Mouse (Mus musculus): ENCODE measurements at regions not wholly inside any gene's neighbourhood (a gene's known extent, or its start where the extent isn't known, plus 50 kb on each side); places are given as distances from the start of the nearest gene placed in this dataset.

- DNase-seq (ENCODE audit: extremely low spot score, low spot score): no peak
- H3K4me3 ChIP-seq: no peak overlapping the region
- H3K9me3 ChIP-seq: no peaks in the 10 kb centered on the region
- H3K27ac ChIP-seq: no peak overlapping the region
- H3K4me1 ChIP-seq: peaks cover 5% of the 10 kb centered on the region; the same call in 1 of the 2 replicates
- no peaks in the 10 kb centered on the region for H3K36me3 ChIP-seq (replicated peaks)
- H3K27me3 ChIP-seq (ENCODE audit: poor library complexity, severe bottlenecking): no peaks in the 10 kb centered on the region
- WGBS: 91% methylated on average over 4 of the region's 4 CpGs
Measured at GRCm38 (mm10) chr14:87300838-87301237, 115.6 kb upstream of the Tdrd3 start.

GRCm38 (mm10) chr14:87301564-87301963 lies 114.9 kb upstream of the Tdrd3 start:
- no peak for DNase-seq (ENCODE audit: extremely low spot score, low spot score)

GRCm38 (mm10) chr14:87305481-87305880 lies 111.0 kb upstream of the Tdrd3 start:
- no peaks in the 10 kb centered on the region for H3K4me1 ChIP-seq
- WGBS: 89% methylated on average over 2 of the region's 2 CpGs
- no peak for DNase-seq (ENCODE audit: extremely low spot score, low spot score)
- no peaks in the 10 kb centered on the region for H3K36me3 ChIP-seq (replicated peaks)
- no peaks in the 10 kb centered on the region for H3K27me3 ChIP-seq (ENCODE audit: poor library complexity, severe bottlenecking)
- H3K27ac ChIP-seq: no peak overlapping the region
- no peak overlapping the region for H3K4me3 ChIP-seq
- H3K9me3 ChIP-seq: no peaks in the 10 kb centered on the region

More at GRCm38 (mm10) chr14:87301564-87301963, 114.9 kb upstream of the Tdrd3 start:
- Histone ChIP-seq H3K4me3 (no peak overlapping the region), H3K27ac (no peak overlapping the region), H3K27me3 (ENCODE audit: poor library complexity, severe bottlenecking) (no peaks in the 10 kb centered on the region), H3K36me3 (replicated peaks) (no peaks in the 10 kb centered on the region), H3K4me1 (peaks cover 5% of the 10 kb centered on the region; the same call in 1 of the 2 replicates), H3K9me3 (no peaks in the 10 kb centered on the region)
- 80% methylated on average over 5 of the region's 5 CpGs for WGBS

- no peak for DNase-seq (ENCODE audit: extremely low spot score, low spot score)
- H3K4me1 ChIP-seq: no peaks in the 10 kb centered on the region
Measured at GRCm38 (mm10) chr14:87306011-87306410, 110.4 kb upstream of the Tdrd3 start.

GRCm38 (mm10) chr14:87308016-87308415 lies 108.4 kb upstream of the Tdrd3 start:
- WGBS: 81% methylated on average over 7 of the region's 7 CpGs
- no peaks in the 10 kb centered on the region for H3K36me3 ChIP-seq (replicated peaks)
- no peaks in the 10 kb centered on the region for H3K4me1 ChIP-seq
- H3K9me3 ChIP-seq: no peaks in the 10 kb centered on the region
- no peak overlapping the region for H3K4me3 ChIP-seq
- DNase-seq (ENCODE audit: extremely low spot score, low spot score): no peak
- H3K27ac ChIP-seq: no peak overlapping the region
- no peaks in the 10 kb centered on the region for H3K27me3 ChIP-seq (ENCODE audit: poor library complexity, severe bottlenecking)

More at GRCm38 (mm10) chr14:87306011-87306410, 110.4 kb upstream of the Tdrd3 start:
- no peak overlapping the region for H3K27ac ChIP-seq
- H3K4me3 ChIP-seq: no peak overlapping the region
- 76% methylated on average over 7 of the region's 7 CpGs for WGBS
- no peaks in the 10 kb centered on the region for H3K27me3 ChIP-seq (ENCODE audit: poor library complexity, severe bottlenecking)
- no peaks in the 10 kb centered on the region for H3K9me3 ChIP-seq
- H3K36me3 ChIP-seq (replicated peaks): no peaks in the 10 kb centered on the region

- no peaks in the 10 kb centered on the region for H3K9me3 ChIP-seq
- WGBS: 92% methylated on average over 5 of the region's 5 CpGs
- H3K27me3 ChIP-seq (ENCODE audit: poor library complexity, severe bottlenecking): no peaks in the 10 kb centered on the region
- H3K36me3 ChIP-seq (replicated peaks): no peaks in the 10 kb centered on the region
- H3K27ac ChIP-seq: no peak overlapping the region
- no peak for DNase-seq (ENCODE audit: extremely low spot score, low spot score)
- H3K4me3 ChIP-seq: no peak overlapping the region
- no peaks in the 10 kb centered on the region for H3K4me1 ChIP-seq
Measured at GRCm38 (mm10) chr14:87312318-87312717, 104.1 kb upstream of the Tdrd3 start.

GRCm38 (mm10) chr14:87314999-87315732 lies 101.3 kb upstream of the Tdrd3 start:
- DNase-seq (ENCODE audit: extremely low spot score, low spot score): peak; percentile 44
- no peaks in the 10 kb centered on the region for H3K36me3 ChIP-seq (replicated peaks)
- H3K4me1 ChIP-seq: no peaks in the 10 kb centered on the region
- H3K27ac ChIP-seq: no peak overlapping the region
- WGBS: 30% methylated on average over 6 of the region's 6 CpGs
- no peaks in the 10 kb centered on the region for H3K9me3 ChIP-seq
- H3K27me3 ChIP-seq (ENCODE audit: poor library complexity, severe bottlenecking): no peaks in the 10 kb centered on the region
- no peak overlapping the region for H3K4me3 ChIP-seq

GRCm38 (mm10) chr14:87327841-87328240 lies 88.6 kb upstream of the Tdrd3 start:
- no peak for DNase-seq (ENCODE audit: extremely low spot score, low spot score)
- H3K36me3 ChIP-seq (replicated peaks): no peaks in the 10 kb centered on the region
- 43% methylated on average over 1 of the region's 1 CpGs for WGBS
- no peaks in the 10 kb centered on the region for H3K27me3 ChIP-seq (ENCODE audit: poor library complexity, severe bottlenecking)
- H3K27ac ChIP-seq: no peak overlapping the region
- peaks cover 12% of the 10 kb centered on the region; the same call in 1 of the 2 replicates for H3K4me1 ChIP-seq
- no peaks in the 10 kb centered on the region for H3K9me3 ChIP-seq
- no peak overlapping the region for H3K4me3 ChIP-seq

GRCm38 (mm10) chr14:87337950-87338526 lies 78.4 kb upstream of the Tdrd3 start:
- no peak for DNase-seq (ENCODE audit: extremely low spot score, low spot score)
- Histone ChIP-seq H3K4me1 (no peaks in the 10 kb centered on the region), H3K36me3 (replicated peaks) (no peaks in the 10 kb centered on the region), H3K27ac (no peak overlapping the region), H3K9me3 (no peaks in the 10 kb centered on the region), H3K27me3 (ENCODE audit: poor library complexity, severe bottlenecking) (no peaks in the 10 kb centered on the region), H3K4me3 (no peak overlapping the region)
- 89% methylated on average over 8 of the region's 8 CpGs for WGBS

GRCm38 (mm10) chr14:87344540-87344939 lies 71.9 kb upstream of the Tdrd3 start:
- H3K4me1 ChIP-seq: no peaks in the 10 kb centered on the region
- H3K4me3 ChIP-seq: no peak overlapping the region
- H3K36me3 ChIP-seq (replicated peaks): no peaks in the 10 kb centered on the region
- 89% methylated on average over 1 of the region's 1 CpGs for WGBS
- H3K9me3 ChIP-seq: no peaks in the 10 kb centered on the region
- H3K27ac ChIP-seq: no peak overlapping the region
- DNase-seq (ENCODE audit: extremely low spot score, low spot score): no peak
- no peaks in the 10 kb centered on the region for H3K27me3 ChIP-seq (ENCODE audit: poor library complexity, severe bottlenecking)

- no peaks in the 10 kb centered on the region for H3K36me3 ChIP-seq (replicated peaks)
- no peaks in the 10 kb centered on the region for H3K9me3 ChIP-seq
- H3K27ac ChIP-seq: no peak overlapping the region
- DNase-seq (ENCODE audit: extremely low spot score, low spot score): no peak
- no peak overlapping the region for H3K4me3 ChIP-seq
- no peaks in the 10 kb centered on the region for H3K4me1 ChIP-seq
- no peaks in the 10 kb centered on the region for H3K27me3 ChIP-seq (ENCODE audit: poor library complexity, severe bottlenecking)
- WGBS: 93% methylated on average over 3 of the region's 3 CpGs
Measured at GRCm38 (mm10) chr14:87346812-87347211, 69.6 kb upstream of the Tdrd3 start.

- Histone ChIP-seq H3K36me3 (replicated peaks) (no peaks in the 10 kb centered on the region), H3K27ac (no peak overlapping the region), H3K4me3 (no peak overlapping the region), H3K27me3 (ENCODE audit: poor library complexity, severe bottlenecking) (no peaks in the 10 kb centered on the region), H3K9me3 (no peaks in the 10 kb centered on the region), H3K4me1 (no peaks in the 10 kb centered on the region)
- DNase-seq (ENCODE audit: extremely low spot score, low spot score): no peak
- 69% methylated on average over 3 of the region's 3 CpGs for whole genome bisulfite sequencing
Measured at GRCm38 (mm10) chr14:87348825-87349224, 67.6 kb upstream of the Tdrd3 start.

GRCm38 (mm10) chr14:87365793-87366192 lies 50.6 kb upstream of the Tdrd3 start:
- H3K4me3 ChIP-seq: no peak overlapping the region
- 92% methylated on average over 2 of the region's 2 CpGs for WGBS
- no peaks in the 10 kb centered on the region for H3K4me1 ChIP-seq
- no peaks in the 10 kb centered on the region for H3K36me3 ChIP-seq (replicated peaks)
- H3K9me3 ChIP-seq: no peaks in the 10 kb centered on the region
- no peak overlapping the region for H3K27ac ChIP-seq
- DNase-seq (ENCODE audit: extremely low spot score, low spot score): no peak
- no peaks in the 10 kb centered on the region for H3K27me3 ChIP-seq (ENCODE audit: poor library complexity, severe bottlenecking)
